Mouse (Mus musculus) limb, embryonic 13.5 days (tissue): ENCODE results near the gene Aqp12. TPM values are rescaled to one million over a fixed set of nuclear protein-coding genes. Genes with fewer than 3 reads are reported as not detected.

Experiments
- ATAC-seq: fragments of 200-750 bp; cut with Nextera tagmentation; 2 replicates; pipeline ENCODE4 v1.8.0; 2017; ENCODE audit warnings: low read depth, moderate number of reproducible peaks, moderate TSS enrichment; ENCODE audit not compliant: low FRiP score
- H3K27ac ChIP-seq: fragments of 300-500 bp; sonication (generic); 2 replicates; pipeline ENCODE4 v1.5.1; 2015; ENCODE audit warnings: inconsistent platforms, mild to moderate bottlenecking, moderate library complexity
- H3K27me3 ChIP-seq: fragments of 300-500 bp; sonication (generic); 2 replicates; pipeline ENCODE4 v1.6.1; 2015; ENCODE audit warnings: mild to moderate bottlenecking, inconsistent platforms
- H3K36me3 ChIP-seq: fragments of 300-500 bp; sonication (generic); 2 replicates; pipeline ENCODE4 v1.6.1; 2015; ENCODE audit warnings: inconsistent platforms, mild to moderate bottlenecking, moderate library complexity
- H3K4me1 ChIP-seq: fragments of 300-500 bp; sonication (generic); 2 replicates; pipeline ENCODE4 v1.6.1; 2015; ENCODE audit warnings: inconsistent platforms
- H3K4me2 ChIP-seq: fragments of 300-500 bp; sonication (generic); replicated peaks from 2 replicates; pipeline ENCODE4 v1.6.1; 2015; ENCODE audit warnings: inconsistent platforms, mild to moderate bottlenecking, moderate library complexity
- H3K4me3 ChIP-seq: fragments of 300-500 bp; sonication (generic); 2 replicates; pipeline ENCODE4 v1.5.1; 2015; ENCODE audit warnings: moderate library complexity, mild to moderate bottlenecking, inconsistent platforms
- H3K9ac ChIP-seq: fragments of 300-500 bp; sonication (generic); 2 replicates; pipeline ENCODE4 v1.6.1; 2015; ENCODE audit warnings: mild to moderate bottlenecking, inconsistent platforms
- H3K9me3 ChIP-seq: fragments of 300-500 bp; sonication (generic); 2 replicates; pipeline ENCODE4 v1.6.1; 2016; ENCODE audit warnings: inconsistent platforms
- WGBS: fragments of 180-500 bp; shearing (Covaris S2); methylation state at CpG from one replicate; pipeline ENCODE4 v1.1.7; 2015; 5-methylcytosine and 5-hydroxymethylcytosine counted together
- polyA plus RNA-seq: library from polyadenylated mRNA; unstranded; fragments of >200 nt; fragmentation: Nextera tagmentation; extraction: Ambion mirVana; gene quantifications from 2 replicates; pipeline ENCODE4 v1.2.1, GENCODE M21; 2015

Aqp12 gene
- polyA plus RNA-seq, 1 experiment from 2014 or later, result not detected

- Histone ChIP-seq H3K4me1 (no peaks in the 10 kb centered on the region), H3K4me3 (no peak overlapping the region), H3K27ac (no peak overlapping the region), H3K36me3 (no peaks in the 10 kb centered on the region), H3K27me3 (no peaks in the 10 kb centered on the region), H3K9ac (no peak overlapping the region), H3K4me2 (no peak overlapping the region), H3K9me3 (no peaks in the 10 kb centered on the region)
- WGBS, result 91% methylated on average over 5 of the region's 5 CpGs
- ATAC-seq, result no peak
These were observed 21.1 kb upstream of the Aqp12 start for GRCm38 (mm10) chr1:92984999-92985398.

DNA sequence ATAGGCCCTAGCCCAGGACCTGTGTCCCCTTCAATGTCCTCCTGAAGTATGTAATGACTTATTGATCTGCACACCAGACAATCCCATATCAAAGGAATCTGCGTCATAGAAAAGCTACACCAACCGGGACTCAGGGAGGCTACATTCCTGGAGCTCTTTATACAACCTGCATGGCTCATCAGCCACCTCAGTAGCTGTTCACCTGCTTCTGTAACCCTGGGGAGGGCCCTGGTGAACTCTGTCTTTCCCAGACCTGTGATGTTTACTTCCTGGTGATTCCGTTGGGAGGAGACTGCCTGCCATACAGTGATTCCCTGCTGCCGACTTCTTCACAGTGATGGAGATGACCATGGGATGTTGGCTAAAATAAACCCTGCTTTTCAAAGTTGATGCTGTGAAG is 17.2 kb upstream of the Aqp12 start:
- no peak overlapping the region for H3K4me3 ChIP-seq
- no peaks in the 10 kb centered on the region for H3K4me1 ChIP-seq
- no peaks in the 10 kb centered on the region for H3K9me3 ChIP-seq
- H3K9ac ChIP-seq, result no peak overlapping the region
- no peaks in the 10 kb centered on the region for H3K36me3 ChIP-seq
- H3K27ac ChIP-seq, result no peak overlapping the region
- WGBS, result 67% methylated on average over 4 of the region's 4 CpGs
- H3K27me3 ChIP-seq, result no peaks in the 10 kb centered on the region
- no peak for ATAC-seq
- no peak overlapping the region for H3K4me2 ChIP-seq

DNA sequence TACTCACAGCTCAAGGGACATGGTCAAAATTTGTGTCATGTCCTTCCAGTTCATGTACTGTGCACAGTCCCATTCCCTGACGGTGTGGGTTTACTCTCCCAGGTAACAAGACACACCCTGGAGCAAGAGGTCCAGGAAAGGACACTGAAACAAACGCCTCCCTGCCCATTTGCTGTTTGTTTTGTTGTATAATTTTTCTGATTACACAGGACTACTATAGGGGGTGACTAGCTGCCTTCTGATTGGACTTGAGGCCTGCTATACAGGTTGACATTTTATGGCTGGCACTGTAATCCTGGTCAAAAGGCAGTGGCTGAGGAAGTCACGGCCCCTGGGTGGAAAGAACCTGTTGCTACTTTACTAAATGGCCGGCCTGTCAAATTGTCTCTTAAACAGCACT is 16.2 kb upstream of the Aqp12 start:
- H3K4me2 ChIP-seq, result no peak overlapping the region
- 50% methylated on average over 4 of the region's 4 CpGs for WGBS
- no peak for ATAC-seq

DNA sequence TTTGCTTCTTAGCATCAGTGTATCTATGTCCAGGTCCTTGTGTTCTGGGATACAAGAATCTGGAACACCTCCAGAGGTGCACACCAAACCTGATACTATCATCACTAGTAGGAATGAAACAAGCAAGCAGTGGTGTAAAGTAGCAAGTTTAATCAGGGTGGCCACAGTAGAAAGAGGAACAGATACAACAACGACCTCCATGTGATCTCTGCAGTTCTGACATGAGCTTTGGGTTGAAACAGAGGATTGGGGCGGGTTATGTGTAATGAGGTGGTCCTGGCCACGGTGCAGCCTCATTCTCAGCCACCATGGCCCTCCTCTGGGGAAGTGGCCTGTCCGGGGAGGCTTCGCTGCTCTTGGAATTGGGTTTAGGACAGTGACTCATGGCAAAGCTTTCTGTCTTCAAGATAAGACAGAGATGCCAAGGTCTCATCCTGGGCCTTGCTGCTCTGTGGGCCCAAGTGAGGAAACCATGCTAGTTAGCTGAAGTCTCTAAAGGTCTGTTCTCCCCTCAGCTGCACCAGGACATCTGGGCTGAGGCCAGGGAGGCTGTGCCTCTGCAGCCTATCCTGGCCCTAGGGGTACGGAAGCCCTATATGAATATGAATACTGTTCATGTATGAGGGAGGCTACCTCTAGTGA is 13.8 kb upstream of the Aqp12 start:
- no peak overlapping the region for H3K4me2 ChIP-seq
- H3K36me3 ChIP-seq, result no peaks in the 10 kb centered on the region
- H3K9ac ChIP-seq, result no peak overlapping the region
- WGBS, result 84% methylated on average over 6 of the region's 6 CpGs
- no peak overlapping the region for H3K4me3 ChIP-seq
- no peak overlapping the region for H3K27ac ChIP-seq
- H3K4me1 ChIP-seq, result no peaks in the 10 kb centered on the region
- H3K27me3 ChIP-seq, result no peaks in the 10 kb centered on the region
- ATAC-seq, result no peak
- H3K9me3 ChIP-seq, result no peaks in the 10 kb centered on the region

More for the DNA sequence above, 16.2 kb upstream of the Aqp12 start:
- Histone ChIP-seq H3K4me1 (no peaks in the 10 kb centered on the region), H3K9ac (no peak overlapping the region), H3K9me3 (no peaks in the 10 kb centered on the region), H3K27me3 (no peaks in the 10 kb centered on the region), H3K4me3 (no peak overlapping the region), H3K36me3 (no peaks in the 10 kb centered on the region), H3K27ac (no peak overlapping the region)

DNA sequence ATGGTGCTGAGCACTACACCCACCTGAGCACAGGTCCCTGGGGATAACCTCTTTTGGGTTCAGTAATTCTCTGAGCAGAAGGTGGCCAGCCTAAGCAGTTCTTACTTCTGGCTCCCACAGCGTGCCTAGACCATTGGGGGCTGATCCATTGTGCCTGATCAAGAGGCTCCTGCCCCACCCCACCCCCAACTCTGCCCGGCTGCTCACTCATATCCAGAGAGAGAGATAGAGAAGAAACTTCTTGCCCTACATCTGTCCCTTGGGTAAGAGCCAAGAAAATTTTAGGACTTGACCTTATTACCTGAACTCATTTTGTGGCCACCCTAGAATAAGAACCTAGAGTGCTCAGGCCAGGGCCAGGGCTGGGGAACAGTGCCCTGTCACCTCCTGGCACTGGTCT is 13.3 kb upstream of the Aqp12 start:
- no peak for ATAC-seq
- no peak overlapping the region for H3K9ac ChIP-seq
- no peak overlapping the region for H3K27ac ChIP-seq
- no peak overlapping the region for H3K4me2 ChIP-seq
- WGBS, result 76% methylated on average over 2 of the region's 2 CpGs
- no peaks in the 10 kb centered on the region for H3K4me1 ChIP-seq
- H3K36me3 ChIP-seq, result no peaks in the 10 kb centered on the region
- H3K27me3 ChIP-seq, result no peaks in the 10 kb centered on the region; the same call in 1 of the 2 replicates
- H3K4me3 ChIP-seq, result no peak overlapping the region
- H3K9me3 ChIP-seq, result no peaks in the 10 kb centered on the region

GRCm38 (mm10) chr1:93009196-93009595 is 3.1 kb downstream of the Aqp12 start:
- Histone ChIP-seq H3K4me2 (no peak overlapping the region), H3K4me1 (no peaks in the 10 kb centered on the region), H3K9me3 (no peaks in the 10 kb centered on the region), H3K9ac (no peak overlapping the region), H3K4me3 (no peak overlapping the region), H3K27ac (no peak overlapping the region), H3K36me3 (no peaks in the 10 kb centered on the region), H3K27me3 (no peaks in the 10 kb centered on the region)
- WGBS, result 73% methylated on average over 4 of the region's 4 CpGs
- no peak for ATAC-seq

GRCm38 (mm10) chr1:93010731-93011130 is 4.6 kb downstream of the Aqp12 start:
- ATAC-seq, result no peak
- no peak overlapping the region for H3K4me2 ChIP-seq

GRCm38 (mm10) chr1:93012103-93012585 is 6.0 kb downstream of the Aqp12 start:
- Histone ChIP-seq H3K4me3 (no peak overlapping the region), H3K36me3 (no peaks in the 10 kb centered on the region), H3K4me2 (no peak overlapping the region), H3K4me1 (no peaks in the 10 kb centered on the region), H3K27me3 (no peaks in the 10 kb centered on the region), H3K9ac (no peak overlapping the region), H3K9me3 (no peaks in the 10 kb centered on the region), H3K27ac (no peak overlapping the region)
- ATAC-seq, result no peak
- 68% methylated on average over 7 of the region's 7 CpGs for WGBS

More at GRCm38 (mm10) chr1:93010731-93011130, 4.6 kb downstream of the Aqp12 start:
- Histone ChIP-seq H3K4me3 (no peak overlapping the region), H3K27ac (no peak overlapping the region), H3K4me1 (no peaks in the 10 kb centered on the region), H3K36me3 (no peaks in the 10 kb centered on the region), H3K9me3 (no peaks in the 10 kb centered on the region), H3K27me3 (no peaks in the 10 kb centered on the region), H3K9ac (no peak overlapping the region)
- 33% methylated on average over 3 of the region's 3 CpGs for WGBS

- Histone ChIP-seq H3K9me3 (no peaks in the 10 kb centered on the region), H3K36me3 (no peaks in the 10 kb centered on the region), H3K9ac (no peak overlapping the region), H3K4me1 (no peaks in the 10 kb centered on the region), H3K27ac (no peak overlapping the region), H3K4me2 (no peak overlapping the region), H3K27me3 (no peaks in the 10 kb centered on the region), H3K4me3 (no peak overlapping the region)
- WGBS, result 73% methylated on average over 4 of the region's 4 CpGs
- no peak for ATAC-seq
These were observed 7.2 kb downstream of the Aqp12 start for GRCm38 (mm10) chr1:93013367-93013766.

- Histone ChIP-seq H3K4me2 (no peak overlapping the region), H3K27ac (no peak overlapping the region), H3K9me3 (no peaks in the 10 kb centered on the region), H3K4me1 (no peaks in the 10 kb centered on the region), H3K9ac (no peak overlapping the region), H3K4me3 (no peak overlapping the region), H3K27me3 (no peaks in the 10 kb centered on the region), H3K36me3 (no peaks in the 10 kb centered on the region)
- no peak for ATAC-seq
These were observed 8.3 kb downstream of the Aqp12 start for GRCm38 (mm10) chr1:93014460-93014859.

DNA sequence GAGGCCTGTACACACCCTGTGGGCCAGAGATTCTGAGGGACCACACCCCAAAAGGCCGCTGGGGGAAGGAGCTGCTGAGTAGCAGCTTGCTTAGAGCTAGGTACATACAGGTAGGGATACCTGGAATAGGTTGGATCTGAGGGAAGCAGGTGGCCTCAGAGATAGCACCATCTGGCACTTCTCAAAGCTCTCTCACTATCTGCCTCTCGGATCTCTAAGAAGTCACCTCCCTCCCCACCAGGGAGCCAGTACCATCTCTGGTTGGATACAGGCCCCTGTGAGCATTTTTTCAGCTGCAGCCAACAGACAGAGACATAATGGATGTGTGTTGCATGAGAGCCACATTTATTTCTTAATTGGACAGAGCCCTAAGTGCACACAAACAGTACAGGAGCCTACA is 9.0 kb downstream of the Aqp12 start:
- no peak for ATAC-seq
- Histone ChIP-seq H3K27ac (no peak overlapping the region), H3K4me2 (no peak overlapping the region), H3K9me3 (no peaks in the 10 kb centered on the region), H3K36me3 (no peaks in the 10 kb centered on the region), H3K27me3 (no peaks in the 10 kb centered on the region), H3K4me3 (no peak overlapping the region), H3K9ac (no peak overlapping the region), H3K4me1 (no peaks in the 10 kb centered on the region)
- WGBS, result 62% methylated on average over 2 of the region's 2 CpGs

GRCm38 (mm10) chr1:93018716-93019115 is 12.6 kb downstream of the Aqp12 start:
- H3K9me3 ChIP-seq, result no peaks in the 10 kb centered on the region
- H3K27me3 ChIP-seq, result no peaks in the 10 kb centered on the region
- H3K36me3 ChIP-seq, result no peaks in the 10 kb centered on the region
- no peak overlapping the region for H3K27ac ChIP-seq
- H3K4me3 ChIP-seq, result no peak overlapping the region
- H3K4me1 ChIP-seq, result no peaks in the 10 kb centered on the region
- WGBS, result 81% methylated on average over 10 of the region's 10 CpGs
- ATAC-seq, result no peak
- H3K4me2 ChIP-seq, result no peak overlapping the region
- no peak overlapping the region for H3K9ac ChIP-seq

DNA sequence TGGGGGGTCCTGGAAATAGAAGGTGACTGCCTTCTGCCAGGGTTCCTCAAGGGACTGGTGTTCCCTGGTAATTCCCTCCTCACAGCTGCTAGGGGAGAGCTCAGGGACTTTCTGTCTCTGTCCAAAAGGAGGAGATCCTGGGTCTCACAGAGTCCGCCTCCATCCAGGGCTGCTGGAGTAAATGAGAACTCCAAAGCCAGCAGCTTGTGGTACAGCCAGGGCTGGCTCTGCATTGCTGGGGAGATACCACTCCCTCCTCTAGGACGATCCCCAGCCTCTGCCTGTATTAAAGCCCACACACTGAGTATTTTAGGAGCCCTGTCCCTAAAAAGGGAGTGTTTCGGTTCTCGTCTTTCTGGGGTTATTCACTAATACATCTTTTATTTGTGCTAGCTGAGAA is 14.5 kb downstream of the Aqp12 start:
- H3K36me3 ChIP-seq, result no peaks in the 10 kb centered on the region; the same call in 1 of the 2 replicates
- H3K4me3 ChIP-seq, result no peak overlapping the region
- no peaks in the 10 kb centered on the region for H3K4me1 ChIP-seq
- no peak overlapping the region for H3K4me2 ChIP-seq
- WGBS, result 76% methylated on average over 4 of the region's 4 CpGs
- H3K27ac ChIP-seq, result no peak overlapping the region
- ATAC-seq, result no peak
- H3K9me3 ChIP-seq, result no peaks in the 10 kb centered on the region
- H3K9ac ChIP-seq, result no peak overlapping the region
- H3K27me3 ChIP-seq, result no peaks in the 10 kb centered on the region
